Mouse (Mus musculus) ES-E14 (cell line): ENCODE results near the gene Nebl. TPM values are rescaled to one million over a fixed set of nuclear protein-coding genes. Genes with fewer than 3 reads are reported as not detected.
A peak's percentile ranks its signal among the peaks of the same experiment; 100 is the strongest.

Source experiments
- DNase-seq: peaks from one replicate; pipeline ENCODE4 v3.0.0-alpha.2; 2013; ENCODE audit warnings: low read depth, low spot score
- H3K27ac ChIP-seq: 2 replicates; pipeline ENCODE4 v1.5.1; 2012; ENCODE audit warnings: low read depth, mild to moderate bottlenecking, low read length, moderate library complexity, mixed read lengths; ENCODE audit not compliant: poor library complexity, insufficient read depth, severe bottlenecking
- H3K36me3 ChIP-seq: 2 replicates; pipeline ENCODE4 v1.6.1; 2012; ENCODE audit warnings: mild to moderate bottlenecking, low read length, moderate library complexity, mixed read lengths; ENCODE audit not compliant: control insufficient read depth, poor library complexity, insufficient read depth, severe bottlenecking
- H3K4me1 ChIP-seq, 2 experiments: fragments of 150-350 bp in 1 of 2; sonication (generic) in 1 of 2; 2 replicates each; pipeline ENCODE4 v1.6.1; 2012; ENCODE audit warnings: low read length in 2 of 2, mild to moderate bottlenecking in 1 of 2, mixed read lengths in 1 of 2; ENCODE audit not compliant: control insufficient read depth in 2 of 2, insufficient read depth in 2 of 2, poor library complexity in 1 of 2
- H3K4me3 ChIP-seq, 2 experiments: fragments of 150-350 bp in 1 of 2; sonication (generic) in 1 of 2; 2 replicates each; pipeline ENCODE4 v1.5.1; 2012; ENCODE audit warnings: low read length in 2 of 2, low read depth in 1 of 2, mild to moderate bottlenecking in 1 of 2, mixed read lengths in 1 of 2; ENCODE audit not compliant: insufficient read depth in 1 of 2, poor library complexity in 1 of 2, severe bottlenecking in 1 of 2
- H3K9ac ChIP-seq: 2 replicates; pipeline ENCODE4 v1.6.1; 2012; ENCODE audit warnings: low read depth, mild to moderate bottlenecking, low read length, mixed read lengths; ENCODE audit not compliant: poor library complexity, insufficient read depth, severe bottlenecking
- H3K9me3 ChIP-seq: fragments of 150-350 bp; sonication (generic); 2 replicates; pipeline ENCODE4 v1.6.1; 2012; ENCODE audit warnings: low read depth, mild to moderate bottlenecking, low read length; ENCODE audit not compliant: control insufficient read depth, insufficient read depth
- CHD2 ChIP-seq: IDR thresholded peaks from 2 replicates; pipeline ENCODE4 v1.6.1; 2014; ENCODE audit warnings: mild to moderate bottlenecking, low read depth, low read length, inconsistent platforms
- HCFC1 ChIP-seq: IDR thresholded peaks from 2 replicates; pipeline ENCODE4 v1.6.1; 2012; ENCODE audit warnings: low read length, inconsistent platforms, borderline replicate concordance; ENCODE audit not compliant: insufficient read depth
- MAFK ChIP-seq: IDR thresholded peaks from 2 replicates; pipeline ENCODE4 v1.6.1; 2014; ENCODE audit warnings: mild to moderate bottlenecking, low read depth, low read length, inconsistent platforms; ENCODE audit not compliant: insufficient read depth
- ZC3H11A ChIP-seq: IDR thresholded peaks from 2 replicates; pipeline ENCODE4 v1.6.1; 2012; ENCODE audit warnings: low read depth, mild to moderate bottlenecking, inconsistent platforms, low read length, borderline replicate concordance
- ZNF384 ChIP-seq: IDR thresholded peaks from 2 replicates; pipeline ENCODE4 v1.6.1; 2012; ENCODE audit warnings: low read depth, low read length, inconsistent platforms
- in situ Hi-C, 2 experiments: fragments of 600-800 bp; cut with MboI; formaldehyde crosslinking; loops; one replicate each; pipeline ENCODE4 v1.15.1; 2025; ENCODE audit warnings: low sequenced_read_pairs in 2 of 2, inconsistent platforms in 1 of 2; ENCODE audit not compliant: unreplicated experiment in 2 of 2
- total RNA-seq: library from RNA; depleted of rRNA; stranded (reverse); fragments of 300-350 nt; gene quantifications from 2 replicates; pipeline ENCODE4 v1.2.3, GENCODE M21; 2012

Gene Nebl
- total RNA-seq, 1 experiment: 1.2 TPM

DNA sequence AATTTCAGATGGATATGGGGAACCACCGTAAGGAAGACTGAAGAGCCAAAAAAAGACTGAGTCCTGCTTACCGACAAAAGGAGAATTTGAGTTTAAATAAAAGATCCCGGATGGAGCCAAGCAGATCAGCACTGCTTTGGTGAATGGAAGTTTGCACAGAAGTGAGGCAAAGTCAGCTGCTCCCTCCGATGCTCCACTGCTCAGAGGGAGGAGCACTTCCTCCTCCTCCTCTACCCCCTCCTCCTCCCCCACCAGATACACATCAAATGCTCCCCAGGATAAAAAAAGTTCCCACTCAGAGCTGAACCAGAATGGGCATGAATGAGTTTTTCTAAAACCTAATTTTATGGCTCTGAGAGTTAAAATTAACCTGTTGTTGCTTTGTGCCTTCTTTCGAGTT, 73.1 kb downstream of the Nebl start:
- no peaks in the 10 kb centered on the region for H3K9me3 ChIP-seq
- in situ Hi-C loops: no loop called here
- H3K27ac ChIP-seq: no peak overlapping the region
- no peaks in the 10 kb centered on the region for H3K4me1 ChIP-seq
- no peak overlapping the region for H3K4me3 ChIP-seq
- no peak for TF ChIP-seq HCFC1
- no peak overlapping the region for H3K9ac ChIP-seq
- no peaks in the 10 kb centered on the region for H3K36me3 ChIP-seq
- no peak for DNase-seq

DNA sequence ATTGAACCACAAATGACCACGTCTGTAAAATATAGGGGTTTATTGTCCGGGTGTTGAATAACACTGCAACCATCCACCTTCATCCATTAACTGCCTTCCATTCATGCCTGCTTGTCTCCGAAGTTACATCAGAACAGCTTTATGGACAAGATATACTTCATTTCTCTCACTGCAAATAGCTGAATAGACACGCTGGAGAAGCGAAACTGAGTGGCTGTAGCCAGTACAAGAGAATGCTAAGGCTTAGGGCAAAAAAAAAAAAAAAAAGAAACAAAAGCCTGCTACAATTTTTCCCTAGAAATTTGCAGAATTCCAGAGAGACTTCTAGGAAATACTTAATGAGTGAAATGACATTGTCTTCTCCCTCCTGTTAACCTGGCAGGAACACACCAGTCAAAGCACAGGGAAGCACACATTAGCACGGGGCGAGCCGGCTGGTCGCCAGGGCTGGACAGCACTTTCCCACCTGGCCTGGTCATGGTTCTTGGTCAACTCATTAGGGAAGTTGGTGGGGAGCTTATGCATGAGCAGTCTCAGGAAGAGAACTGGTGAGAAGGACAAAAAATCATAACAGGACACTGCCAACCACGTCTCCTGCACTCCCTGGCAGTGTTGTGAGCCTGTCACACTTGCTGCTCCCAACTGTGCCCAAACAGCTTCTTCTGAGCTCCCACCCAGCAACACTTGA, 81.0 kb downstream of the Nebl start:
- in situ Hi-C loops: no loop called here
- Histone ChIP-seq H3K4me1 (no peaks in the 10 kb centered on the region), H3K36me3 (no peaks in the 10 kb centered on the region), H3K4me3 (no peak overlapping the region), H3K9me3 (no peaks in the 10 kb centered on the region), H3K27ac (no peak overlapping the region), H3K9ac (no peak overlapping the region)
- no peak for TF ChIP-seq ZC3H11A
- no peak for TF ChIP-seq CHD2
- no peak for TF ChIP-seq MAFK
- TF ChIP-seq ZNF384: no peak
- TF ChIP-seq HCFC1: no peak
- DNase-seq: no peak

DNA sequence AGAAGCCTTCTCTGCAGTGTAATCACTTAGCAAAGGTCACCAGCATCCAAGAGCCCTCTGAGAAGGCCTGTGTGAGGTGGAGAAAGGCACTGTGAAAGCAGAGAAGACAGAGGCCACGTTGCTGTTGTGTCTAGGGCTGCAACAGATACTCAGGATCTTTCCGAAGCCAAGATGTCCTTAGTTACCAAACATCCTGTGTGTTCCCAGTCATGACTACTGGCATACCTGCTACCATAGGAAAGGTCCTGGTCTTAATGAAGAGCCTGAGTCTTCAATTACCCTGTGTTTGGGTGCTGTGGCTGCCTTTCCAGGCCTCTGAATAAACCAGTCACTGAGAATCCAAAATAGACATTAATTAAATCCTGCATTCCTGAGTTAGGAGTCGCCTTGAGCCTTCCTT, 81.5 kb downstream of the Nebl start:
- in situ Hi-C loops: no loop called here
- Histone ChIP-seq H3K27ac (no peak overlapping the region), H3K4me1 (no peaks in the 10 kb centered on the region), H3K36me3 (no peaks in the 10 kb centered on the region), H3K9me3 (no peaks in the 10 kb centered on the region), H3K4me3 (no peak overlapping the region), H3K9ac (no peak overlapping the region)
- DNase-seq: no peak
- TF ChIP-seq ZNF384 (no peak), MAFK (no peak), ZC3H11A (no peak), CHD2 (no peak), HCFC1 (no peak)

DNA sequence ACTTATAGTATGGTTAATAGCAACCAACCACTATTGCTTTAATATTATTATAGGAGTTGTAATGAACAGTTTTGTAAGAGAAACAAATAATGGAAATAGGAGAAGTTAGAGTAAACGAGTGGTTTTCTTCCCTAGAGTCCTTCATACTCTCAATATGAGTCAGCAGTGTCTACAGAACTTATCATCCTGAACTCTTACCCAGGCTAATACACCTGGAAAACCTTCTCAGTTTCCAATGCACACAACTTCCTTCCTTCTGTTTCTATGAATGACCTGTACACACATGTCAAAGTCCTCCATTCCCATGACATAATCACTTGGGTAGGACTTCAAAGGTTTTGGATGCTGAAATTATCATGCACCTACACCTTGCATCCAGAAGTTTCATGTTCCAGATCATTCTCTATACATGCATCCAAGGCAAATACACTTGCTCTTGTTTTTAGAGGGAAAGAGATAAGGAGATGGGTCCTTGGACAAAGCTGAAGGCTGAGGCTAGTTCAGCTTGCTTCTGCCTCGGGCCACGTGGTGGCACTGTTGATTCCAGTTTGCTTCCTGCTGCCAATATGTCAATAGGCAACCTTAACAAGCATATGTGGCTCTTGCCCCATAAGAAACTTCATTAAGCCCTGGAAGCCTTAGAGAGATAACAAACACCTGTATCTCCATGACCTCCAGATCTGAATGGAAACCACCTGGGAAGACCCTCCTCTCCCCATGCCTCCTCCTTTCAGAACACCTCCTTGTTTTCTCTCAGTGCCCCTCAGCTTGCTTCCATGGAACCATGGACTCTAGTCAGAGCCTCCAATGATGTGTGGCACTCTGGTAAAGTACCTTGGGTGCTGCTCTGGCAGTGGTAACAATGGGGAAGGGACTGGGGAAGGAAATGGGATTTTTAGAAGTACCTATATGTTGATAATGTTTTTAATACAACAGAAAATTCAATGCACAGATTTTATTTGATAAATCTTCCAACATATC, 86.7 kb downstream of the Nebl start:
- no peaks in the 10 kb centered on the region for H3K9me3 ChIP-seq
- no peak for TF ChIP-seq CHD2
- TF ChIP-seq MAFK: no peak
- TF ChIP-seq ZNF384: no peak
- peak; percentile 80 for TF ChIP-seq ZC3H11A
- no peak for TF ChIP-seq HCFC1
- no peaks in the 10 kb centered on the region for H3K4me1 ChIP-seq
- no peak overlapping the region for H3K27ac ChIP-seq
- no peak overlapping the region for H3K4me3 ChIP-seq
- H3K9ac ChIP-seq: no peak overlapping the region
- no peaks in the 10 kb centered on the region for H3K36me3 ChIP-seq
- in situ Hi-C loops: no loop called here
- peak; percentile 34 for DNase-seq
